Mouse (Mus musculus) G1E (cell line): ENCODE measurements at regions not wholly inside any gene's neighbourhood (a gene's known extent, or its start where the extent isn't known, plus 50 kb on each side); places are given as distances from the start of the nearest gene placed in this dataset.

Source experiments
- CTCF ChIP-seq: IDR thresholded peaks from 2 replicates; pipeline ENCODE4 v1.5.1; 2012; ENCODE audit warnings: low read depth, low read length, inconsistent platforms, mixed read lengths
- POLR2AphosphoS5 ChIP-seq: IDR thresholded peaks from 2 replicates; pipeline ENCODE4 v1.6.1; 2012; ENCODE audit warnings: low read depth, low read length, inconsistent platforms; ENCODE audit not compliant: insufficient replicate concordance

GRCm38 (mm10) chr8:109245526-109245925, 248.3 kb upstream of the Pmfbp1 start:
- TF ChIP-seq CTCF (no peak), POLR2AphosphoS5 (no peak)
